Mouse (Mus musculus): ENCODE measurements around the gene Nid1.
"Not testable (repeated sequence)": the region's sequence is repeated elsewhere in the genome, so short reads cannot be mapped to it uniquely, and the experiment has no call there.

The Nid1 gene

DNA sequence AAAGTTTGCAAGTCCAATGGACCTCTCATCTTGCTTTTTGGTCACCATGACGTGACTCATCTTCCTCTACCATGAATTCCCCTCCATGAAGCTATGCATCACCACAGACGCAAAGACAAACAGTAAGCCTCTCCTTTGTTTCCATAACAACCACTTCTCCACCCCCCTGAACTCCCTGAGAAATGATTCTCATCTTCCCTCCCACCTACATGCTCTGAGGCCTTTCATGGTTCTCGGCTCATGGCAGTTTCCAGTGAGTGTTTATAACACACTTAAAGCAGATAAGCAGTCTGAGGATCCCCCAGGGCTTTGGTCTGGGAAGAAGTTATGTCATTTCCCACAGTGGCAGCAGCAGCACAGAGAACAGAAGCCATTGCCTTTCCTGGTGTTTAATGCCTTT is 56.2 kb downstream of the Nid1 start:
- DNase-seq: no peak

DNA sequence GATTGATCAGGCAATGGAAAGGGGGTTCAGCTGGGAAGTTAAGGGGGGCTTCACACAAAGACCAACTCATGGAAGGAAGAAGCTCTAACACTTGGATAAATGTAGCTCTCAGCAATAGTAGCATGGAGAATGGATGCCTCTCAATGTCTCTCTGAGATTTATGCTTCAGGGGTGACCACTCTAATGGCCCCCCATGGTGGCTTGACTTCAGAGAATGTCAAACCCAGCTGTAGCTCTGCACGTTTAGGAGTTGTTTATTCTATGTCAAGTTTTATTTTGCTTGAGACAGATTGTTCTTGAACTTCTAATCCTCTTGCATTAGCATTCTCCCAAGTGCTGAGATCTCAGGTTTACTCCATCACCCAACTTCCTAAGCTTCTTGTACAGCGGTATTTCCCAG is 60.7 kb downstream of the Nid1 start:
- DNase-seq: no peak

DNA sequence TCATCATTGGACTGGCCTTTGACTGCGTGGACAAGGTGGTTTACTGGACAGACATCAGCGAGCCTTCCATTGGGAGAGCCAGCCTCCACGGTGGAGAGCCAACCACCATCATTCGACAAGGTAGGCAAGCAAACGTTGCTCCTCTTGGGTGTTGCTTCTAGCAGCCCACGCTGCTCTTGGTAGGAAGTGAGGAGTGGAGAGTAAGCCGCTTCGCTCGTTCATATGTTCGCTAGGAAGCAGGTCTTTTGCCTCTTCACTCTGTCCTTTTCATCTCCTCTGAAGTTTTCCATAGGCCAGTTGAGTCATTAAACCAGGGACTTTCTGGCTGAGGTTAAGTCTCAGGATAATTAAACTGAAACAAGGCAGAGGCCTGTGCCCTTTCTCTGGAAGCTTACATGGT is 65.1 kb downstream of the Nid1 start:
- no peak for DNase-seq

DNA sequence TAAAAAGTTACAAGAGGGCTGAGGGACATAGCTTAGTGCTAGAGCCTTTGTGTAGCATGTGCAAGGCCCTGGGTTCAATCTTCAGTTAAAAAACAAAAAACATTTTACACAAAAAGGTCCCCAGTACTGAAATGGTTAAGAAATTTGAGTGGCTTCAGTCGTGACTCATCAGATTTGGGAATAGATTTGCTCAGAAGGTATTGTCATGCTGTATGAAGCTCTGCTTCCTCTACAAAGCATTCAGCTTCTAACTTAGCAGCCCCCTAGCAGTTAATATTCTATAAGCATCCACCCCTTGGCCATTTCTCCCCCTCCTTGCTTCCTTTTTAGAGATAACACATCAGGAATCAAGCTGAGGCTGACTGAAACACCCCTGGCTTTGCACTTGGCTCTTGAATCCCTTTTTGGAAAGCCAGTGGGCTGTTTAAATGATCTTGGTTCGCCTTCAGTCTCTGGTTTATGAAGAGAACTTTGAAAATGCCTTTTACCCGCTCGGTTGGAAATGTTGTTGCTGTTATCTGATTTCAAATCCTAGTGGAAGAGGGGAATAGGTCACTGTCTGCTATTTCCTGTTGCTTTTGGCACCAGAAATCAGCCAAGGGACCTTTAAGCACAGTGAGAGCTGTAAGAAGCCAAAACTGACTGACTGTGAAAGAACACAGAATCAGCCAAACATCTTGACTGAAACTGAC is 66.5 kb downstream of the Nid1 start:
- peak in 1 of 2 experiments; percentile 27 for DNase-seq

DNA sequence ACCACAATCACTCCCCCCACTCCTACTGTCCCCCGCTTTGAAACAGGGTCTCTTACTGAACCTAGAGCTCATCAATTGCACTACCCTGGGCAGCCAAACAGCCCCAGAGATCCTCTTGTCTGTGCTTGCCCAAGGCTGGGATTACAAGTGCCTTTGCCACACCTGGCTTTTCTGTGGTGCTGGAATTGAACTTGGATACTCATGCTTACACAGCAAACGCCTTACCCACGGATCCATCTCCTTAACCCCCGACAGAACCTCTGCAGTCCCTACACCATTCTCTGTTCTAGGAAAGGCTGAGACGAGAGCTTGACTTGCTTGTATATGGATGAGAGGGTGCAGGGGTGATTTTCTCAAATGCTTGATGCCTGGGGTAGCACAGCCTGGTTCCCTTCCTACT is 67.7 kb downstream of the Nid1 start:
- no peak for DNase-seq

DNA sequence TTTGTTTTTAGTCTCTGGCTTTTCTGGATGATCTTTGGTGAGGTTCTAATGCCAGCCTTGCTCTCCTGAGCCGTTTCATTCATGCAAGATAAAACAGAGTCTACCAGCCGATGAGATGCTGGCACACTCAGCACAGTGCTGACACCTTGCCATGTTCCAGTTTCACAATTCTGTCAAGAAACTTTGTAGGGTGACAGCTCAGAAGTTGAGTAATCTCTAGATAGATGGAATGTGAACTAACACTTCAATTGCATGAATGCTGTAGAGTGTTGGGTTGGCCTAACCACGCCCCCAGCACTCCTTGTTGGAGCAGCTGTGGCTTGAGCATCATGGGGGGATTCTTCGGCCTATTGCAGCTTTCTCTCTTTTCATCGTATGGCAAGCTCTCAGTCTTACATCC is 69.2 kb downstream of the Nid1 start:
- peak; percentile 53 to 66 for DNase-seq

DNA sequence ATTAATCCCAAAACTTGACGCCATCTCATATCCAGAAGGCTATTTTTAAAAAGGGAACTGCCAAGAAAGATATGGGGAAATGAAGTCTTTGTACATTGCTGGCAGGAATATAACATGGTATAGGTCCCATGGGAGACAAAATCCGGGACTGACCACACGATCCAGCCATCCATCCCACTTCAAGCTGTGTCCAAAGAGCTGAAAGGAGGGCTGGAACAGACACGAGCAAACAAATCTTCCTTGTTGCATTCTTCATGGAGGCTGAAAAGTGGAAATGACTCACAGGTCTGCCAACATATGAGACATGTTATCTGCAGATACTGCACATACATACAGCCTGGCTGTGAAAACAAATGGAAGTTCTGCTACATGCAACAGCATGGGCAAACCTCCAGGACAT is 77.5 kb downstream of the Nid1 start:
- no peak for DNase-seq

DNA sequence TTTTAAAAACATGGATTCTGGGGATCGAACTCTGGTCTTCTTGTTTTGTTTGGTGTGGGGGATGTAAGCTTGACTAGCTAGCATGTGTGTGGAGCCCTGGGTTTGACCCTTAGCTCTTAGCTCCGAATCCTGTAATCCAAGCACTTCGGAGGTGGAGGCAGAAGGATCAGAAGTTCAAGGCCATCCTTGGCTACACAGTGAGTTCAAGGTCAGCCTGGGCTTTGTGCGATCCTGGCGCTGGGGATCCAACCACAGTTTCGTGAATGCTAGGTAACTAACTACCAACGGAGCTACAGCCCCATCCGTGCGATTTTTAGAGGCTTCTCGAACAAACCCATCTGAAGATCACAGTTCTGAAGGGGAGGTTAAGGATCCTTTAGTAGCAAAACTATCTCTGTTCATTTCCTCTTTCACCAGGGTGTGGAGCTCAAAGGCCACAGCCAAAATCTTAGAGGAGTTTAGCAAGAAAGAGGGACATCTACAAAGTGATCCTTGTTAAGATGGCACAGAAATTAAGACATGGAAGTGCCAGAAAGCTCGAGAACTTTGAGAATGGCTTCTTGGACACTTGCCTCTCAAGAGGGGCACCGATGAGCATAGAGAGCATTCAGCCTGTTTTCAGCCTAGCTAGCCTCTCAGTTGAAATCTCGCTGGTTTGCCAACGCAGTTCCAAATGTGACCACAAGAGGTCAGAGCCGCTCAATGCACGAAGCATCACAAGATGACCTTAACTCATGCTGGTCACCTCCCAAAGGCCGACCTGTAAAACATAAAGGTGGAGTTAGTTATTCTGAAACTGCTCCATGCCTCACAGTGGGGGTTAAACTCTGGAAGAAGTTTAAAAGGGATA is 79.2 kb downstream of the Nid1 start:
- peak; percentile 86 for DNase-seq

DNA sequence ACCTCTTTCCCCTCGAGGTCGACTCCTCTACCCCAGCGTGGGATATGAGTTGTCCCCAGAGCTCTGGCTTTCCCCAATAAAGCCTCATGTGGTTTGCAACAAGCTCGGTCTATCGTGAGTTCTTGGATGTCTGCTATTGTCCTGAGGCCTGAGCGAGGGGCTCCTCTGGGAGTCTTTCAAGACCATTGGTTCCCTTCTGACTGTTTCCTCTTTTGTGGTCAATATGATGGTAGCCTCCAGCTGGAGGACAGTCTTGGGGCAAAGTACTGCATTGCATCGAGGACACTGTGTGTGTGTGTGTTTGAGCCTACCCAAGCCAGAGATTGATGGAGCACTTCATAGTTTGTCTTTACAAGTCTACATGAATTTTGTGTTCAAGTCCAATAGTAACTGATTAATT is 80.8 kb downstream of the Nid1 start:
- DNase-seq: no peak

DNA sequence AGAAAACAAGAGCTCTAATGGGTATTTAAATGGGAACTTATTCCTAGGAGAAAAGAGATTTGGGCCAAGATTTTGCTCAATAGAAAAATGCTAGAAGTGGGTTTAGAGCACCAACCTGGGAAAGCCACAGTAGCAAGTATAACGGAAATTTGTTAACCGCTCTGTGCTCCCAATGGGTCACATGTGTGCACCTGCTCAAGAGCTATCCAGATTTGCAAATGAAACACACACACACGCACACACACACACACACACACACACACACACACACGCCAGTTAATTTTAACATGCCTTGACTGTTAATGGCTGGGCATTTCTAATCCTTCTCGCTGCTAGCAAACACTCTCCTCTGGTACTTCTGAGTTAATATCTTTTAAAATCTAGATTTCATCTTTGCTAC is 83.1 kb downstream of the Nid1 start:
- DNase-seq: no peak

DNA sequence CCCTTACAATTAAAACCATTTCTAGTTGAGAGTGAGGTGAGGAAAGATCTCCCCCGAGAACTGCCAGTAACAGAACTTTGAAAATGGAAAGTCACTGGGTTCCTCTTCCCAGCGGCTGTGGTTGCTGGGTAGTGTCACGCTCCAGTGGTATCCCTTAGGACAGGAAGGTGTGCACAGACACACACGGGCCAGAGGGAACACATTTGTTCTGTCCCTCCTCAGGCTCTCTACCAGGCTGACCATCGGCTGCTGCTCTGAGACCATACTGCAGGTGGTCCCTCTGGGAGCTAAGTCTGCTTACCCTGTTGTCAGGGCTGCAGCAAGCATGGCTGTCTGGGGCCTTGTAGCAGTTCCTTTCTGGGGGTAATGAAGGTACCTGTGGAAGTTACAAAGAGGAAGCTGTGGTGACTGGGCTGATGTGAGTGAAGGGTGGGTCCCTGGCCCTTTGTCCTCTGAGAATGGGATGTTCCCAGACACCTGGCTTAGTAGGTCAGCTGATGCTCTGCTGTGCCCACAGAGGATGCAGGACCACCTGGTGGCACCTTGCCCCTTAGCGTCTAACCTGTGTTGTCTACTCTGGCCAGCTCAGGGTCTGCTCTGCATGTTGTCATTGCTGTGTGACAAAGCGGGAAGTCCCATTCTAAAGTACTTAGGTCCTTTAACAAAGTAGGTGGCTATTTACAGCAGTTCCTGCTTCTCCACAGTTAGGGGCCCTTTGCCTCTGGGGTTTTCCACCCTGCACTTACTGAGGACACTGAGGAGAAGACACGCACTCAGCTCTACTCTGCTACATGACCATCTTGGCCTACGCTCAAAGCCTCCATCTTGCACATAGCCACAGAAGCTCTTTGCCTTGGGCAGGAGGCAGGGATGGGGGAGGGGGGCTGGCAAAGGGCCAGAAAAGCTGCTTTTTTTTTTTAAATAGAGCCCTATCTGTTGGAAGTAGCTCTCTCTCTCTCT is 86.6 kb downstream of the Nid1 start:
- no peak for DNase-seq

DNA sequence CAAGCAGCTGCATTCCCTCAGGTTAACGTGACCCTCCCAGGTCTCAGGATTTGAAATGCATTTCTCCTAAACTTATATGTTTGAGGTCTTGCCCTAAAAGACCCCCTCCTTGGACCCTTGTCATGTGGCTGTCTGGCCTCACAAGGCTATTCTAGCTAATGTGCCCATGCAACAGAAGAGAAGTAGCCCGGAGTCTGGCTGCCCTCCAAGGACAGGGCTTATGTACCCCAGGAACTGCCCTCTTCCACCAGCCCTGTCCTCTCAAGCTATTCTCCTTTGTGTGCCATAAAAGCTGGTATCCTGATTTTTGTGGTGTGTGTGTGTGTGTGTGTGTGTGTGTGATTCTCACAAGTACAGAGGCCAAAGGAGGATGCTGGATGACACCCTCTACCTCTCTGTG is 87.9 kb downstream of the Nid1 start:
- DNase-seq: no peak

DNA sequence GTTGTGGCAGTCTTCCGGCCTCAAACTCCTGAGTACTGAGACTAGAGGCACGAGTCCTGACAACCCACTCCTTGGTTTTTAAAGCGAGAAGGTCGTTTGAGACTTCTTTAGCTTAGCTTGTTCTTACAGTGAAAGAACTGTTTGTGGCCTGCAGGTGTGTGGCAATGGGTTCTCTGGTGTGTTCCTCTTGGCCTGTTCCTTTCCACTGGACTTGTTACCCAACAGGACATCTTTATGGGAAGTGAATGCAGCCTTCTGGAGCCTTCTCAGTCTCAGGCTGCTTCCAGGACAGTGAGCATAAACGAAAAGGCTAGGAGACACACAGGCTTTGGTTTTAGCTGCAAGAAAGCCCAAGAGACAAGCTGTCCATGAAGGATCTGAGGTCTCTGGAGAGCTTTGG is 88.5 kb downstream of the Nid1 start:
- peak in 1 of 2 experiments; percentile 18 for DNase-seq

DNA sequence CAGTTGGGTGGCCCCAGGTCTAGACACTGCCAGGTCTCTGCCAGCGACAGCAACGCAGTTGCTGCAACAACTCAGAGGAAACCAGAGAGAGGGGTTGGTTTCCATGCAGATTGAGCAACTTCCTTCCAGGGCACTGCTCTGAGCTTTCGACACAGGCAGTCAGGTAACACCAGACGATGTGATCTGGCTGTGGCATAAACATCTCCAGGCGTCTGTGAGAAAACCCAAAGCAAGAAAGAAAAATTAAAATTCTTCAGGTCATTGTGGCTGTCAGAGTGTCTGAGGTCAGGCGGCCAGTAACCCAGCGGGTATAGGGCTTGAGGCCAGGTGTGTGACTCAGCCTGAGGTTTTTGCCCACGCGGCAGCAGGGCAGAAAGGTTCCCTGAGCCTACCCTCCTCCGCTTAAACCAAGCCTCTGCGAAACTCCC is 91.8 kb downstream of the Nid1 start:
- peak; percentile 62 to 74 for DNase-seq

DNA sequence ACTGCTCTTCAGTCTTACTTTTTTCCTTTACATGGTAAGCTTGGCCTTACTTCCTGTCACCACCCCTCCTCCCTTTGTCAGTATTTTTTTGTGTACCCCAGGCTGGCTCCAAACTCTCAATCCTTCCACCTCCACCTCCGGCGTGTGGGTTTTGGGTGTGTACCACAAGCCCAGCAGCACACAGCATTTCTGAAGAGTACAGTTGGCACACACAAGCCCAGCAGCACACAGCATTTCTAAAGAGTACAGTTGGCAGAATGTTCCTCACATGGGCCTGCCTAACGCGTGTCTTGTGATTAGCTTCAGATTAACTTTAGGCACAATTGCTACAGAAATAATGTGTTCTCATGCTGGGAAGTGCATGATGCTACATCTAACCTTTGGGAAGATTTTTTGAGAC is 93.6 kb downstream of the Nid1 start:
- DNase-seq: no peak

DNA sequence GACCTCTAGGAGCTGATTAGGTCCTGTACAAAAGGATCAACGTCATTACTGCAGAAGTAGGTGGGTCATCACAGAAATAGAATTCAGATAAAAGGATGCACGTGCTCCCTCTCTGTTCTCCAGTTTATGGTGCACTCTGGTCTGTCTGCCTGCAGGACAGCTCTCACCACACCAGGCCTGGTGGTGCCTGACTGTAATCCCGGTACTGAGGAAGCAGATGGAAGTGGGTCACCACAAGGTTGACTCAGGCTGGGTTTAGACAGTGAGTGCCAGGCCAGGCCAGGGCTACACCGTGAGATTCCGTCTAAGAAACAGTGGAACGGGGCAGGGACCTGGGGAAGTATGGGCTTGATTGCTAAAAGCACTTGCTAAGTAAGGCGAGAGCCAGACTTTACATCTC is 94.6 kb downstream of the Nid1 start:
- no peak for DNase-seq

DNA sequence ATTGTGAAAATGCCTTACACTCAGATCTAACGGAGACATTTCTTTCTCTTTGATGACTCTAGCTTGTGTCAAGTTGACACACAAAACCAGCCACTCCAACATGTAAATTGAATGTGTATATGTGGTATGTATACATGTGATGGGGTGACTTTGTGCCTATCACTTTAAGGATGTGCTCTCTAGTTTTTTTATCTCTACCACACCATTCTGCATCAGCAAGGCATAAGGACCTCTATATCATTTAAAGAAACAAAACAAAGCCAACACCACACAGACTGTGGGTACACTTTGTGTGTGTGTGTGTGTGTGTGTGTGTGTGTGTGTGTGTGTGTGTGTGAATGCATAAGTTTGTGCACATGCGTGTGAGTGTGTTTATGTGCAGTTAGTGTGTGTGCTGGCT is 99.2 kb downstream of the Nid1 start:
- no peak for DNase-seq

DNA sequence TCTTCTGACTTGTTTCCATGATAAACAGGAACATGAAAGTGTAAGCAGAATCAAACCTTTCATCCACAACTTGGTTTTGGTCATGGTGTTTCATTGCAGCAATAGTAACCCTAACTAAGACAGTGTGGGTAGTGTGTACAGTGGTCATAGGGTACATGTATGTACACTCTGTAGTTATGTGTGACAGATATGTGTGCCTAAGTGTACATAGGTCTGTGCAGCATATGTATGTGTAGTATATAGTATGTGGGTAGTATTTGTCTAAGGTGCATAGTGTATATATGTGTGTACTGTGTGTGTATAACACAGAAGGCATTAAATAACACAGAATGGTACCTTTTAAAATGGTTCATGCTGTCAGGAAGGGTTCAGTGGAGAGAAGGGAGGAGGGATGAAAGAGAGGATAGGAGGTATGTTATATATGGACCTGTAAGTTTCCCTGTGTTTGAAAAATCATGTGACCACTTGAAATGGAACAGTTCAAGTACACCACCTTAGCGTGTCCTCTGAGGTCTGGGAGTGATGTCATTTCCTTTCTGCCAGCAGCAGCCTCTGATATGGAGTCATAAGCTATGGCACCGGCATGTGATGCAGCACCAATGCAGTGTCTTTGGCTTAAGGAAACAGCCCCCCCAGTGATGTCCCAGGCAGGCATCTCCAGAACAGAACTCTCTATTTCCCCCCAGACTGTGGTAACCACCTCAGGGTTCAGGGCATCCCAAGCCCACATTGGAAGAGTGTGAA is 100.1 kb downstream of the Nid1 start:
- DNase-seq: no peak

DNA sequence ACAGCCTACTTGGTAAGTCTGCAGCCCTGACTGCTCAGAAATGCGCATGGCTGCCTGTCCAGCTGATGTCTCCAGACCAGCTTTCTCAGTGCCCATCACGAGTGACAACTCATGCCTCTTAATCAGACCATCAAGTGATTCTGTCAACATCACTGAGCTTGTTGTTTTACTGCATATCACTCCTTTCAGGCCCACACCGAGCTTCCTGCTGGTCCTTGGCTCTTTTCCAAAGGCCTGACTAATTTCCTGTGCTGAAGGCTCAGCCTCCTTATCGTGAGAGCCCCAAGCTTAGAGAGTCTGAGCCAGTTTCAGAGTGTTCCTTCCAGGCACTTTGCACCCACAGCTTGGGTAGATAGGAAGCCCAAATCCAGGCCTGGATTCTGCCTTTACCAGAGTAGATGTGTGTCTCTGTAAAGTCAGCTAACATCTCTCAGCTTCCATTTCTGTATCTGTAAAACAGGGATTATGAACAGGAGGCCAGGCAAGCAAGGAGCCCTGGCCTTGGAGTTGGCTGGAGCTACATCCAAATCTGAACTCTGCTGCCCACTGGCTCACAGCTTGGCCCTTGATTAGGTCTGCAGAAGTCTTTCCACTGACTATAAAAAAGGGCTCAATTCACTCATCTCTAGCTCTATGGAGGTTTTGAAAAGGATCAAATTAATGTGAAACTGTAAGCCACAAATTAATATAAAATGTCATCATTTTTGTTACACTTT is 101.4 kb downstream of the Nid1 start:
- peak; percentile 72 to 80 for DNase-seq

DNA sequence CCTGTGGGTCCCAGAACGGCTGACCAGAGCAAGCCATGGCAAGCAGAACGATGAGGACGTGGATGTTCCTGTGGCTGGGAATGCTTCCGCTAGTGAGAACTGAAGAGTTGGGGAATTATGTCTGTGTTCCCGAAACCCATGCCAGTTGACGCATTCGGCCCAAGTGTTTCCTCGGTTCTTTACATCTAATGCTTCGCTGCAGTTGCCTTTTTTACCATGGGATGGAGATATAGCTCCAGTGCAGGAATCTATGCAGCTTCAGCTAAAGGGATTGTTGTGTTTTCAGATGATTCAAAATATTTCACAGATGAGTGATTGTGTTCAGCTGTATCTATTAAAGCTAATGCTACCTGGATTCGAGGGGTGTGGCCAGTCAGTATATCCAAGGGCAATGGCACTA is 105.7 kb downstream of the Nid1 start:
- DNase-seq: not testable (repeated sequence)

DNA sequence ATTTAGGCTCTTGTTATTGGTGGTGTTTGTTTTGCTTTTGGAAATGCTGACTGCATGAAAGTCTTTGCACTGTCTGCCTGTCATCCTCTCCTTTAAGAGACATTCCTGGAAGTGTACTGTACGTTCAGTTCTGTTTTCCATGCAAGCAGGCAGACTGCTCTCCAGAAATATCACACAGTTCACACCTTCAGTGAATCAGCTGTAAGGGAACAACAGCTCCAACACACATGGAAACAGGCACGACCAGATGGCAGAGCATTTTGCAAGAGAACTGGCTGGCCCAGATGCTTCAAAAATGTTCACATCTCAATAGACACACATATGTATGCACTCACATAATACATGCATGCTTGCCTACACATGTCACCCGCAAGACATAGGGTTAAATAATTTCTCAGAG is 109.4 kb downstream of the Nid1 start:
- no peak for DNase-seq

DNA sequence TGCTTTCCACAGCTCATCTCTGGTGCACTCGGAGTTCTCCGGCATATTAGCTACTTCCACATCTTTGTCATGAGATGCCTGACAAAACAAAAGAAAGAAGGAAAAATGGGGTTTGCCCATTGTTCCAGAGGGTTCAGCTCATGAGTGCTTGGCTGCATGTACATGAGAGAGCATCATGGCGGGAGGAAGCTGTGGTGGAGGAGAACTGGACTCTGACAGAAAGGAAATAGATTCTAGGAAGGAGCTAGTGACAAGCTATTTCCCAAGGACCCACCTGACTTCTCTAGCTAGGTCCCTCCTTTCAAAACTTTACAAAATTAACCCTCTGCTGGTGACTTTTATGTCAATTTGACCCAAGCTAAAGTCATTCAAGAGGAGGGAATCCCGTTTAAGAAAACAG is 110.5 kb downstream of the Nid1 start:
- DNase-seq: no peak

Data from lung, adult 18-20 months (tissue).